In genomic region chr12:76405971-76406370, GRCm38 (mm10) we compare ENCODE assay signal across 8 mouse cellular contexts. TPM values are rescaled to one million over a fixed set of nuclear protein-coding genes. Genes with fewer than 3 reads are reported as not detected.
DNase-seq lines count a peak whose midpoint lies in the region; ATAC-seq and TF ChIP-seq lines count a peak whose summit lies in the region.

No protein-coding gene starts in this region.

- intact Hi-C loops in heart, adult 2 months (cut with DNase I) = loop anchor here (10.0 kb wide), 1 partner anchor 359 kb away; the partner anchor contains the start of genes Churc1 and Fntb
- intact Hi-C loops in heart, postnatal 25 days (cut with DNase I) = loop anchor here (5.0 to 10.0 kb wide), 2 partner anchors 66 to 189 kb away; no protein-coding TSS in a partner anchor
- intact Hi-C loops in left cerebral cortex, postnatal 10 days (cut with DNase I) = loop anchor here (5.0 kb wide), 1 partner anchor 66 kb away; no protein-coding TSS in a partner anchor

- H3K27me3 ChIP-seq in heart, adult 2 months (ENCODE audit: control insufficient read depth, insufficient read depth, low read length) = no peaks in the 10 kb centered on the region; the same call in 1 of the 2 replicates
- peaks cover 19% of the 10 kb centered on the region; the same call in 1 of the 2 replicates for H3K27me3 ChIP-seq in G1E (ENCODE audit: insufficient read depth, low read length)
- peaks cover 49% of the 10 kb centered on the region for H3K27me3 ChIP-seq in forebrain, embryonic 12.5 days
- peaks cover 29% of the 10 kb centered on the region for H3K27me3 ChIP-seq in kidney, embryonic 16.5 days (ENCODE audit: insufficient read depth, low read length)

- TF ChIP-seq POLR2A in heart, adult 2 months (IDR thresholded peaks at IDR 0.05; ENCODE audit: insufficient read depth, low read depth, low read length) = no peak

- H3K9ac ChIP-seq in heart, adult 2 months (ENCODE audit: low read depth, low read length) = peak overlapping the region; percentile 37
- no peak overlapping the region for H3K9ac ChIP-seq in forebrain, embryonic 12.5 days
- H3K9ac ChIP-seq in kidney, embryonic 16.5 days (replicated peaks; ENCODE audit: low read length) = peak overlapping the region; percentile 44; the same call in 1 of the 2 replicates

- no peak for TF ChIP-seq CTCF in heart, adult 2 months (IDR thresholded peaks at IDR 0.05)
- no peak for TF ChIP-seq CTCF in G1E (IDR thresholded peaks at IDR 0.05; ENCODE audit: low read depth, low read length)

- ATAC-seq in G1E (ENCODE audit: extremely low read depth, insufficient number of reproducible peaks, low FRiP score, poor library complexity, severe bottlenecking) = no peak
- no peak for ATAC-seq in forebrain, embryonic 12.5 days (ENCODE audit: low FRiP score)
- ATAC-seq in kidney, embryonic 16.5 days (ENCODE audit: low FRiP score, low TSS enrichment) = no peak

- TF ChIP-seq EP300 in heart, adult 2 months (IDR thresholded peaks at IDR 0.05; ENCODE audit: insufficient read depth, low read depth, low read length) = no peak

- no peaks in the 10 kb centered on the region for H3K79me2 ChIP-seq in heart, adult 2 months (replicated peaks; ENCODE audit: control insufficient read depth, insufficient read depth, low read length)

- no peaks in the 10 kb centered on the region for H3K36me3 ChIP-seq in heart, adult 2 months (ENCODE audit: control insufficient read depth, insufficient read depth, low read length)
- H3K36me3 ChIP-seq in G1E (replicated peaks) = peaks cover 14% of the 10 kb centered on the region
- no peaks in the 10 kb centered on the region for H3K36me3 ChIP-seq in forebrain, embryonic 12.5 days (replicated peaks)
- H3K36me3 ChIP-seq in kidney, embryonic 16.5 days (ENCODE audit: insufficient read depth, low read length) = no peaks in the 10 kb centered on the region

- H3K4me1 ChIP-seq in heart, adult 2 months (ENCODE audit: control insufficient read depth, insufficient read depth, low read length) = peaks cover 2% of the 10 kb centered on the region
- peaks cover 30% of the 10 kb centered on the region for H3K4me1 ChIP-seq in G1E (ENCODE audit: insufficient read depth, low read depth, low read length)
- H3K4me1 ChIP-seq in forebrain, embryonic 12.5 days = peaks cover 25% of the 10 kb centered on the region
- H3K4me1 ChIP-seq in kidney, embryonic 16.5 days (ENCODE audit: insufficient read depth, low read length) = peaks cover 22% of the 10 kb centered on the region

- peak; percentile 23 to 38 for DNase-seq in heart, adult 2 months
- no peak for DNase-seq in heart, postnatal 25 days (ENCODE audit: low spot score)
- no peak for DNase-seq in G1E (ENCODE audit: low spot score)
- peak; percentile 58 for DNase-seq in neural tube, embryonic 10.5 days (ENCODE audit: extremely low spot score, low spot score)
- DNase-seq in left cerebral cortex, postnatal 10 days (ENCODE audit: extremely low spot score in 1 of 2, low spot score in 2 of 2) = no peak
- DNase-seq in layer of hippocampus, adult 18-20 months (ENCODE audit: low spot score in 2 of 2) = no peak

- WGBS in heart, adult 2 months = 11% methylated on average over 23 of the region's 23 CpGs
- 4% methylated on average over 23 of the region's 23 CpGs for WGBS in forebrain, embryonic 12.5 days
- 1% methylated on average over 23 of the region's 23 CpGs for WGBS in kidney, embryonic 16.5 days

- H3K27ac ChIP-seq in heart, adult 2 months = no peak overlapping the region
- H3K27ac ChIP-seq in forebrain, embryonic 12.5 days = no peak overlapping the region
- no peak overlapping the region for H3K27ac ChIP-seq in kidney, embryonic 16.5 days (ENCODE audit: low read length)

- H3K9me3 ChIP-seq in G1E (replicated peaks) = peaks cover 20% of the 10 kb centered on the region
- no peaks in the 10 kb centered on the region for H3K9me3 ChIP-seq in forebrain, embryonic 12.5 days
- no peaks in the 10 kb centered on the region for H3K9me3 ChIP-seq in kidney, embryonic 16.5 days (ENCODE audit: low read length)

- peak overlapping the region; percentile 57 for H3K4me3 ChIP-seq in heart, adult 2 months
- peak overlapping the region; percentile 82; the same call in 1 of the 2 replicates for H3K4me3 ChIP-seq in G1E (ENCODE audit: low read depth, low read length)
- H3K4me3 ChIP-seq in forebrain, embryonic 12.5 days (replicated peaks) = peak overlapping the region; percentile 72
- H3K4me3 ChIP-seq in kidney, embryonic 16.5 days (ENCODE audit: low read length) = peak overlapping the region; percentile 70

- peak overlapping the region; percentile 83 for H3K4me2 ChIP-seq in forebrain, embryonic 12.5 days
- peak overlapping the region; percentile 83 for H3K4me2 ChIP-seq in kidney, embryonic 16.5 days (replicated peaks; ENCODE audit: low read depth, low read length)

RNA-seq across cellular contexts. Expression of gene Hspa2, which starts 2.0 kb away (rescaled TPM):
- 1 to 10 TPM; 5.0 to 5.1 TPM for total RNA-seq in heart, adult 2 months (2021)
- polyA plus RNA-seq in heart, adult 2 months (2012; rRNA removed) = 6.6 and 7.7 TPM in 2 replicates
- total RNA-seq in heart, postnatal 25 days (2021) = 1 to 10 TPM; 6.0 to 7.0 TPM
- total RNA-seq in G1E (2014; fragmentation: Nextera tagmentation) (6.0 and 7.3 TPM in 2 replicates), G1E (2017) (10.7 and 11.3 TPM in 2 replicates)
- polyA plus RNA-seq in G1E (2012) = 10.3 and 12.0 TPM in 2 replicates
- polyA plus RNA-seq in forebrain, embryonic 12.5 days (2016; fragmentation: Nextera tagmentation; extraction: Ambion mirVana) = 4.6 and 4.8 TPM in 2 replicates
- polyA plus RNA-seq in kidney, embryonic 16.5 days (2015; fragmentation: Nextera tagmentation; extraction: Ambion mirVana) = 11.0 and 12.5 TPM in 2 replicates
- 10 to 100 TPM; 31.8 to 40.4 TPM for total RNA-seq in left cerebral cortex, postnatal 10 days (2021)
- 100 to 1,000 TPM; 122 to 125 TPM for total RNA-seq in layer of hippocampus, adult 18-20 months (2021)

RNA-seq across cellular contexts. Expression of gene Ppp1r36, which starts 11.4 kb away (rescaled TPM):
- under 1 TPM; 0.14 to 0.16 TPM for total RNA-seq in heart, adult 2 months (2021)
- polyA plus RNA-seq in heart, adult 2 months (2012; rRNA removed) = 0.09 and 0.41 TPM in 2 replicates
- total RNA-seq in heart, postnatal 25 days (2021) = not detected
- total RNA-seq in G1E (2014; fragmentation: Nextera tagmentation) (not detected in 2 replicates), G1E (2017) (0.12 and 0.38 TPM in 2 replicates)
- not detected in 2 replicates for polyA plus RNA-seq in G1E (2012)
- polyA plus RNA-seq in forebrain, embryonic 12.5 days (2016; fragmentation: Nextera tagmentation; extraction: Ambion mirVana) = 0.13 and 0.93 TPM in 2 replicates
- 4.0 and 4.3 TPM in 2 replicates for polyA plus RNA-seq in kidney, embryonic 16.5 days (2015; fragmentation: Nextera tagmentation; extraction: Ambion mirVana)
- 1 to 10 TPM in 1 of 2 experiments, under 1 TPM in 1; 0.55 to 1.1 TPM for total RNA-seq in left cerebral cortex, postnatal 10 days (2021)
- 1 to 10 TPM; 1.5 to 1.9 TPM for total RNA-seq in layer of hippocampus, adult 18-20 months (2021)

RNA-seq across cellular contexts. Expression of gene Zbtb1, which starts 35.9 kb away (rescaled TPM):
- 1 to 10 TPM; 3.0 to 3.9 TPM for total RNA-seq in heart, adult 2 months (2021)
- polyA plus RNA-seq in heart, adult 2 months (2012; rRNA removed) = 1.1 and 2.3 TPM in 2 replicates
- total RNA-seq in heart, postnatal 25 days (2021) = 1 to 10 TPM; 3.5 to 4.2 TPM
- total RNA-seq in G1E (2014; fragmentation: Nextera tagmentation) (24.8 and 27.9 TPM in 2 replicates), G1E (2017) (23.1 and 27.2 TPM in 2 replicates)
- polyA plus RNA-seq in G1E (2012) = 6.4 and 8.8 TPM in 2 replicates
- polyA plus RNA-seq in forebrain, embryonic 12.5 days (2016; fragmentation: Nextera tagmentation; extraction: Ambion mirVana) = 8.2 and 8.5 TPM in 2 replicates
- 10.0 and 10.5 TPM in 2 replicates for polyA plus RNA-seq in kidney, embryonic 16.5 days (2015; fragmentation: Nextera tagmentation; extraction: Ambion mirVana)
- 1 to 10 TPM; 4.1 TPM for total RNA-seq in left cerebral cortex, postnatal 10 days (2021)
- total RNA-seq in layer of hippocampus, adult 18-20 months (2021) = 1 to 10 TPM; 6.8 to 7.4 TPM

RNA-seq across cellular contexts. Expression of gene Zbtb25, which starts 36.6 kb away (rescaled TPM):
- total RNA-seq in heart, adult 2 months (2021) = 1 to 10 TPM; 6.8 to 7.9 TPM
- polyA plus RNA-seq in heart, adult 2 months (2012; rRNA removed) = 6.0 and 13.4 TPM in 2 replicates
- 1 to 10 TPM; 6.7 to 7.8 TPM for total RNA-seq in heart, postnatal 25 days (2021)
- total RNA-seq in G1E (2014; fragmentation: Nextera tagmentation) = 54.4 and 62.5 TPM in 2 replicates
- 15.5 and 17.5 TPM in 2 replicates for total RNA-seq in G1E (2017)
- 12.1 and 12.2 TPM in 2 replicates for polyA plus RNA-seq in G1E (2012)
- polyA plus RNA-seq in forebrain, embryonic 12.5 days (2016; fragmentation: Nextera tagmentation; extraction: Ambion mirVana) = 20.0 and 22.5 TPM in 2 replicates
- polyA plus RNA-seq in kidney, embryonic 16.5 days (2015; fragmentation: Nextera tagmentation; extraction: Ambion mirVana) = 14.0 and 15.2 TPM in 2 replicates
- 10 to 100 TPM; 17.2 to 18.0 TPM for total RNA-seq in left cerebral cortex, postnatal 10 days (2021)
- 10 to 100 TPM; 14.3 to 16.1 TPM for total RNA-seq in layer of hippocampus, adult 18-20 months (2021)

Comparison
In these comparisons a context has a peak if more than half of its experiments do, and no peak if none do; other contexts are left out.
1. DNase-seq: peak in heart, adult 2 months (2 of 2) and neural tube, embryonic 10.5 days (single experiment); none in heart, postnatal 25 days (single experiment), G1E (single experiment), left cerebral cortex, postnatal 10 days (0 of 2) and layer of hippocampus, adult 18-20 months (0 of 2).
2. Peak in every context shown above with its lines, with median percentiles within 50 percentile points of each other: H3K4me3 ChIP-seq.